Mouse (Mus musculus) heart, embryonic 13.5 days (tissue): ENCODE results near the gene Nat8f3. TPM values are rescaled to one million over a fixed set of nuclear protein-coding genes. Genes with fewer than 3 reads are reported as not detected.
"Not testable (repeated sequence)": the region's sequence is repeated elsewhere in the genome, so short reads cannot be mapped to it uniquely, and the experiment has no call there.

ENCODE experiments used
- ATAC-seq: fragments of 200-750 bp; cut with Nextera tagmentation; 2 replicates; pipeline ENCODE4 v1.8.0; 2017; ENCODE audit warnings: moderate TSS enrichment; ENCODE audit not compliant: insufficient number of reproducible peaks, low FRiP score, low TSS enrichment; ENCODE audit errors: extremely low read depth
- H3K27ac ChIP-seq: fragments of 300-500 bp; sonication (generic); replicated peaks from 2 replicates; pipeline ENCODE4 v1.5.1; 2015; ENCODE audit warnings: moderate library complexity, mild to moderate bottlenecking, inconsistent platforms
- H3K27me3 ChIP-seq: fragments of 300-500 bp; sonication (generic); replicated peaks from 2 replicates; pipeline ENCODE4 v1.6.1; 2015; ENCODE audit warnings: mild to moderate bottlenecking, inconsistent platforms
- H3K36me3 ChIP-seq: fragments of 300-500 bp; sonication (generic); 2 replicates; pipeline ENCODE4 v1.6.1; 2015; ENCODE audit warnings: mild to moderate bottlenecking, inconsistent platforms
- H3K4me1 ChIP-seq: fragments of 300-500 bp; sonication (generic); 2 replicates; pipeline ENCODE4 v1.6.1; 2015; ENCODE audit warnings: inconsistent platforms
- H3K4me2 ChIP-seq: fragments of 300-500 bp; sonication (generic); 2 replicates; pipeline ENCODE4 v1.6.1; 2015; ENCODE audit warnings: inconsistent platforms, mild to moderate bottlenecking, moderate library complexity
- H3K4me3 ChIP-seq: fragments of 300-500 bp; sonication (generic); 2 replicates; pipeline ENCODE4 v1.5.1; 2015; ENCODE audit warnings: moderate library complexity, mild to moderate bottlenecking, inconsistent platforms
- H3K9ac ChIP-seq: fragments of 300-500 bp; sonication (generic); 2 replicates; pipeline ENCODE4 v1.6.1; 2015; ENCODE audit warnings: inconsistent platforms, mild to moderate bottlenecking, moderate library complexity
- H3K9me3 ChIP-seq: fragments of 300-500 bp; sonication (generic); 2 replicates; pipeline ENCODE4 v1.6.1; 2016; ENCODE audit warnings: inconsistent platforms
- WGBS: fragments of 180-500 bp; shearing (Covaris S2); methylation state at CpG from one replicate; pipeline ENCODE4 v1.1.7; 2015; ENCODE audit warnings: mixed read lengths; 5-methylcytosine and 5-hydroxymethylcytosine counted together
- polyA plus RNA-seq: library from polyadenylated mRNA; unstranded; fragments of >200 nt; fragmentation: Nextera tagmentation; extraction: Ambion mirVana; gene quantifications from 2 replicates; pipeline ENCODE4 v1.2.1, GENCODE M21; 2015

Nat8f3 gene
- polyA plus RNA-seq = 0.12 TPM in 1 of 2 replicates, not detected in the other

DNA sequence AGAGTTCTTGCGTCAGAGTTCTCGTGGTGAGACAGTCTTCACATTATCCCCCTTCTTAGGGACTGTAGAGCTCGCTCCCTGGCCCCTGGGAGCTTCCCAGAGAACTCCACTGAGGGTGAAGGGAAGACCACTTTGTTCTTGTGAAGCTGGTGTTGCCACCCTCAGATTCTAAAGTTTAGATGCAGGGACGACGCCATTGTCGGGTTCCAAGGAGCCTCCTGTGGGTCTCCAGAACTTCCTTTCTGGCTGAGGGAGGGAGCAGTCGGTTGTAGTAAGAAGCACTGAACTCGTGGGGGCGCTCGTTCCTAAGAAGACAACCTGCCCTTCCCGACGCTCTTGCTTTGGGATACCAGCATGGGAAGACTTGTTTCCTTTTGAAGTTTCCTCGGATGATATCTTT lies at the start of gene Nat8f3:
Nat8f3 (minus strand) TSS at position 223 of the 400 bp plus-strand sequence.
- WGBS = 61% methylated on average over 13 of the region's 13 CpGs
- not testable (repeated sequence) for H3K9ac ChIP-seq, H3K4me2 ChIP-seq, H3K27me3 ChIP-seq, H3K4me3 ChIP-seq, H3K4me1 ChIP-seq, H3K27ac ChIP-seq, H3K9me3 ChIP-seq, H3K36me3 ChIP-seq, ATAC-seq

DNA sequence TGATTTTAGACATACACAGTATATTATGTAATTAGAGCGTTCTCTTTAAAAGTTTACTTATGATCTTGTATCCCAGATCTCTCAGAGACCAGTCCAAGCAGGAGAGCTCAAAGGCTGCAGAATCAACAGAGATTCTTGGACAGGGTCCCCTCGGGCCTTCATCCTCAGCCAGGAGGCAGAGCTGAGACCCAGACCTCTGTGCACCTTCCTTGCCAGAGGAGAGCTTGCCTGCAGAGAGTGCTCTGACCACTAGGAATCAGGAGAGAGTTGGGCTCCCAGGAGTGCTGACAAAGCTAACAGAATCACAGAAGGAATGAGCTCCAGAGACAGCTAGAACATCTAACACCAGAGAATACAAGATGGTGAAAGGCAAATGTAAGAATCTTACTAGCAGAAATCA lies 47.8 kb upstream of the Nat8f3 start:
- H3K9me3 ChIP-seq = no peaks in the 10 kb centered on the region
- H3K4me1 ChIP-seq = no peaks in the 10 kb centered on the region
- H3K4me3 ChIP-seq = no peak overlapping the region
- H3K36me3 ChIP-seq = no peaks in the 10 kb centered on the region
- H3K9ac ChIP-seq = no peak overlapping the region
- H3K27ac ChIP-seq = no peak overlapping the region
- no peak for ATAC-seq
- WGBS = 76% methylated on average over 2 of the region's 2 CpGs
- H3K27me3 ChIP-seq = no peaks in the 10 kb centered on the region
- no peak overlapping the region for H3K4me2 ChIP-seq

GRCm38 (mm10) chr6:85810942-85811537 lies 45.5 kb upstream of the Nat8f3 start:
- 39% methylated on average over 3 of the region's 3 CpGs for WGBS
- ATAC-seq, H3K9me3 ChIP-seq, H3K9ac ChIP-seq, H3K36me3 ChIP-seq, H3K27ac ChIP-seq, H3K4me2 ChIP-seq, H3K4me3 ChIP-seq, H3K4me1 ChIP-seq, H3K27me3 ChIP-seq: not testable (repeated sequence)

- H3K4me3 ChIP-seq, ATAC-seq, H3K27me3 ChIP-seq, H3K36me3 ChIP-seq, H3K4me1 ChIP-seq, H3K27ac ChIP-seq, H3K9ac ChIP-seq, H3K9me3 ChIP-seq, H3K4me2 ChIP-seq: not testable (repeated sequence)
- 93% methylated on average over 3 of the region's 3 CpGs for WGBS
Measured at GRCm38 (mm10) chr6:85810514-85810913, 45.0 kb upstream of the Nat8f3 start.

DNA sequence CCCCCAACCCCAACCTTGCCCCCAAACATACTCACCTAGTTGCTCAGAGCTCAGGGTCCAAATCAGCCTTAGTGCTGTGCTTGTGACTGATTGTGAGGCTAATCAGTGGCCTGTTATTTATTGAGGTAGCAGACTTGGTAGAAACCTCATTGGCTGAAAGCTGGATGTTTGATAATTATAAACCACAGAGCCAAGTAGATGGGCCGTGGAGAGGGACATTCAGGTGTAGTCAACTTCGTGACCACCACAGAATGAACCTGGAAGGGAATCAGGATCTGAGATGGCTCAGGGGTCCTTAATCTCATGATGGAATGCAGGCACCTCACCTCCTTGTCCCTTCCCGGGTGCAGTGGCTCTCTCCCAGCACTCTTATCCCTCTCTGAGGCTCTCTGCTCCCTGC lies 44.2 kb upstream of the Nat8f3 start:
- 32% methylated on average over 3 of the region's 3 CpGs for WGBS
- not testable (repeated sequence) for H3K4me3 ChIP-seq, H3K27ac ChIP-seq, ATAC-seq, H3K27me3 ChIP-seq, H3K9ac ChIP-seq, H3K9me3 ChIP-seq, H3K4me1 ChIP-seq, H3K4me2 ChIP-seq, H3K36me3 ChIP-seq

DNA sequence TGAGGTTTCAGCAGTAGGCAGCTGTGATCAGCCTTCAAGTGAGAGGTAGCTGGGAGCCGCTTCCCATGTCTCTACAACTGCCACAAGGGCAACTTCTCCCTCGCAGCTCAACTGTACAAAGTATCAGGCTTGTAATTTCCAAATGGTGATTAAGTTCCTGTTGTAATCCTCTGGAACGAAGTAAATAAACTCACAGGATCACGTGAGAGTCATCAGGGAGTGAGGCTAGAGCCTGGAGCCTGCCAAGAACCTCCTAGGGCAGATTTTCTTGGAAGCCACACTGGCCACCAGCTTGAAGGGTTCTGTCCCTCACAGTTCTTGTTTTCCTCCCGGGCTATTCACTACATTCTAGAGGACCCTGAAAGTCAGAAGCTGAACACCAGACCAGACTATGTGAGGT lies 37.6 kb upstream of the Nat8f3 start:
- not testable (repeated sequence) for H3K9me3 ChIP-seq, H3K4me2 ChIP-seq, H3K27ac ChIP-seq, H3K4me1 ChIP-seq, ATAC-seq, H3K27me3 ChIP-seq, H3K36me3 ChIP-seq, H3K9ac ChIP-seq, H3K4me3 ChIP-seq
- 57% methylated on average over 5 of the region's 5 CpGs for WGBS

DNA sequence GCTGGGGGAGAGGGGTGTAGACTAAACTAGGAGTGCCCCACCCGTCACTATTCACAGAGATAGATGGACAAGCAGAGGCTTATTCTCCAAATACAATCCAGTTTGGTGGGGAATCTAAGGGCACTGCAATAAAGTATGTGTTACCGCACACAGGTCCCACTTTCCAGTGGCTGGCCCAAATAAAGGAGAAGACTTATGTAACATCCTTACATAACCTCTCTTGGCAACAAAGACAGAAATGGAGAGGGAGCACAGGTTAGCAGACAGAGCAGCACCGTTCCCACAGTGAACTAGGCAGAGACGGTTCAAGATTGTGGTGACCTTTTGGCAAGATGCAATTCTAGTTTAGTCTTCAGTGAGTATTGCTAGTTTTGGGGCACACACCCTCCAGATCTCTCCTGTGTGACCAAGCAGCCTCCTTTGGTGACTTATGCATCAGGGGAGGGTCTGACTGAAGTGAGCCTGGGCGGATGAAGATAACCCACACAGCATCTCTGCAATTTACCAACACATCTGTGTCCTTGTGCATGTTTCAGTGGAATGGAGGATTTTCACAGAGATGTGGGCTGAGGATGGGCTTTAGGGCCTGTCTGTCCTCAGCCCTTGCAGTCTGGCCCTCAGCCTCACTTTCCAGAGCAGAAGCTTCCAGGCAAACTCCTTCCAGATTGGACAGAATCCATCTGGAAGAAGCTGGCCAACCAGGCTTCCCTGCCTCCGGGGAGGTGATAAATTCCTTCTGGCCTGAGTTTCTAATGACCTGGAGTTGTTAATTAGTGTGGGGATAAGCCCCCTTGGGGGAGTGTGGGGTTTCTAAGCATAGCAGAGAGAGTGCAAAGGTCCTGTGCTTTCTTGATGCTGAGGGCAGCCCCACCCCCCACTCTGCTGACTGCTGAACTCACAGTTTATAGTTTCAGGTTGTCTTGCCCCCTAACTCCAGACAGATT lies 2.2 kb downstream of the Nat8f3 start:
- not testable (repeated sequence) for H3K4me1 ChIP-seq, H3K4me2 ChIP-seq, H3K27ac ChIP-seq, H3K27me3 ChIP-seq, H3K36me3 ChIP-seq, H3K4me3 ChIP-seq, H3K9ac ChIP-seq, H3K9me3 ChIP-seq, ATAC-seq
- 69% methylated on average over 6 of the region's 6 CpGs for WGBS

DNA sequence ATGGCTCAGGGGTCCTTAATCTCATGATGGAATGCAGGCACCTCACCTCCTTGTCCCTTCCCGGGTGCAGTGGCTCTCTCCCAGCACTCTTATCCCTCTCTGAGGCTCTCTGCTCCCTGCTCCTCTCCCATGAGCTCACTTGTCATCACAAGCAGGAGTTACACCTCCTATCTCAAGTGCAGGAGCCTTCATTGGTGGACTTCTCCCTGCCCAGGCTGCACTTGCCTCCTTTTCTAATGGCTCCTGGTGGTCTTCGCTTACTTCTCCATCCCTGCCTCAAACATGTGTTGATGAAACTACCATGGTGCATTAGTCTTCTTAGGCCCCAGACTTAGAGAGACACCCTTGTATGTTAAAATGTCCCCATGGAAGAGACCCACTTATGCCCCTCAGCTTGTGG lies 2.9 kb downstream of the Nat8f3 start:
- H3K4me1 ChIP-seq, H3K27ac ChIP-seq, H3K9ac ChIP-seq, H3K9me3 ChIP-seq, ATAC-seq, H3K36me3 ChIP-seq, H3K27me3 ChIP-seq, H3K4me2 ChIP-seq, H3K4me3 ChIP-seq: not testable (repeated sequence)
- WGBS = 35% methylated on average over 1 of the region's 2 CpGs

DNA sequence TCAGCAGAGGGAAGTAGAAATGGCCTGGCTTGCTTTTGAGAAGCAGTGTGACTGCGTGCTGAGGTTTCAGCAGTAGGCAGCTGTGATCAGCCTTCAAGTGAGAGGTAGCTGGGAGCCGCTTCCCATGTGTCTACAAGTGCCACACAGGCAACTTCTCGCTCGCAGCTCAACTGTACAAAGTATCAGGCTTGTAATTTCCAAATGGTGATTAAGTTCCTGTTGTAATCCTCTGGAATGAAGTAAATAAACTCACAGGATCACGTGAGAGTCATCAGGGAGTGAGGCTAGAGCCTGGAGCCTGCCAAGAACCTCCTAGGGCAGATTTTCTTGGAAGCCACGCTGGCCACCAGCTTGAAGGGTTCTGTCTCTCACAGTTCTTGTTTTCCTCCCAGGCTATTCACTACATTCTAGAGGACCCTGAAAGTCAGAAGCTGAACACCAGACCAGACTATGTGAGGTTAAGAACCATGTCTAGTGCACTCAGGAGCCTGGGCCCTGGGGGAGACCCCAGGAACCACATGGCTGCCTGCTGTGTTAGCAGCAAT lies 9.8 kb downstream of the Nat8f3 start:
- H3K4me2 ChIP-seq, H3K27ac ChIP-seq, H3K4me3 ChIP-seq, ATAC-seq, H3K27me3 ChIP-seq, H3K36me3 ChIP-seq, H3K4me1 ChIP-seq, H3K9me3 ChIP-seq, H3K9ac ChIP-seq: not testable (repeated sequence)
- WGBS = 45% methylated on average over 4 of the region's 6 CpGs

GRCm38 (mm10) chr6:85713105-85713504 lies 52.4 kb downstream of the Nat8f3 start, which contains the start of gene Nat8f7:
TSS of gene Nat8f7 (minus strand) at chr6:85713205.
- H3K9me3 ChIP-seq, H3K4me2 ChIP-seq, H3K27ac ChIP-seq, H3K9ac ChIP-seq, H3K36me3 ChIP-seq, H3K4me3 ChIP-seq, ATAC-seq, H3K4me1 ChIP-seq, H3K27me3 ChIP-seq: not testable (repeated sequence)
- 80% methylated on average over 10 of the region's 10 CpGs for WGBS

DNA sequence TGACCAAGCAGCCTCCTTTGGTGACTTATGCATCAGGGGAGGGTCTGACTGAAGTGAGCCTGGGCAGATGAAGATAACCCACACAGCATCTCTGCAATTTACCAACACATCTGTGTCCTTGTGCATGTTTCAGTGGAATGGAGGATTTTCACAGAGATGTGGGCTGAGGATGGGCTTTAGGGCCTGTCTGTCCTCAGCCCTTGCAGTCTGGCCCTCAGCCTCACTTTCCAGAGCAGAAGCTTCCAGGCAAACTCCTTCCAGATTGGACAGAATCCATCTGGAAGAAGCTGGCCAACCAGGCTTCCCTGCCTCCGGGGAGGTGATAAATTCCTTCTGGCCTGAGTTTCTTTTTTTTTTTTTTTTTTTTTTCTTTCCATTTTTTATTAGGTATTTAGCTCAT lies 55.9 kb downstream of the Nat8f3 start:
- H3K4me2 ChIP-seq, H3K27ac ChIP-seq, H3K4me3 ChIP-seq, H3K9me3 ChIP-seq, H3K9ac ChIP-seq, ATAC-seq, H3K4me1 ChIP-seq, H3K27me3 ChIP-seq, H3K36me3 ChIP-seq: not testable (repeated sequence)
- 60% methylated on average over 1 of the region's 1 CpGs for WGBS
